Mouse (Mus musculus) liver, embryonic 14.5 days (tissue): ENCODE data around the gene Pacsin2. TPM values are rescaled to one million over a fixed set of nuclear protein-coding genes. Genes with fewer than 3 reads are reported as not detected.
"Not testable (repeated sequence)": the region's sequence is repeated elsewhere in the genome, so short reads cannot be mapped to it uniquely, and the experiment has no call there.

Experiments
- ATAC-seq: fragments of 200-750 bp; cut with Nextera tagmentation; 2 replicates; pipeline ENCODE4 v1.8.0; 2017; ENCODE audit warnings: moderate number of reproducible peaks, mild to moderate bottlenecking, moderate library complexity; ENCODE audit not compliant: insufficient read depth
- DNase-seq, 3 experiments: peaks; one replicate each; pipeline ENCODE4 v3.0.0-alpha.2; 2012 to 2013; ENCODE audit warnings: low read depth in 3 of 3, low spot score in 3 of 3
- H3K27ac ChIP-seq: fragments of 300-500 bp; sonication (generic); 2 replicates; pipeline ENCODE4 v1.5.1; 2014; ENCODE audit warnings: moderate library complexity, mild to moderate bottlenecking, control low read depth, inconsistent platforms
- H3K27me3 ChIP-seq: fragments of 300-500 bp; sonication (generic); 2 replicates; pipeline ENCODE4 v1.6.1; 2014; ENCODE audit warnings: mild to moderate bottlenecking, low read length, moderate library complexity; ENCODE audit not compliant: control insufficient read depth, insufficient read depth
- H3K36me3 ChIP-seq: fragments of 300-500 bp; sonication (generic); replicated peaks from 2 replicates; pipeline ENCODE4 v1.6.1; 2014; ENCODE audit warnings: low read depth; ENCODE audit not compliant: control insufficient read depth, insufficient read depth
- H3K4me1 ChIP-seq, 2 experiments: fragments of 200-500 bp in 1 of 2; fragments of 300-500 bp in 1 of 2; sonication (generic) in 1 of 2; replicated peaks; 2 replicates each; pipeline ENCODE4 v1.6.1; 2012 to 2014; ENCODE audit warnings: antibody characterized with exemption in 1 of 2, inconsistent platforms in 1 of 2, low read length in 1 of 2; ENCODE audit not compliant: control insufficient read depth in 2 of 2, insufficient read depth in 2 of 2
- H3K4me2 ChIP-seq: fragments of 300-500 bp; sonication (generic); 2 replicates; pipeline ENCODE4 v1.6.1; 2014; ENCODE audit warnings: low read depth, mild to moderate bottlenecking, control low read depth, moderate library complexity
- H3K4me3 ChIP-seq, 2 experiments: fragments of 200-500 bp in 1 of 2; fragments of 300-500 bp in 1 of 2; sonication (generic) in 1 of 2; 2 replicates each; pipeline ENCODE4 v1.5.1; 2012 to 2014; ENCODE audit warnings: low read depth in 2 of 2, low read length in 2 of 2, mild to moderate bottlenecking in 2 of 2, control low read depth in 1 of 2, inconsistent platforms in 1 of 2, moderate library complexity in 1 of 2; ENCODE audit not compliant: insufficient read depth in 1 of 2
- H3K9ac ChIP-seq: fragments of 300-500 bp; sonication (generic); replicated peaks from 2 replicates; pipeline ENCODE4 v1.6.1; 2014; ENCODE audit warnings: mild to moderate bottlenecking, control low read depth, moderate library complexity
- H3K9me3 ChIP-seq: fragments of 300-500 bp; sonication (generic); 2 replicates; pipeline ENCODE4 v1.6.1; 2016; ENCODE audit warnings: low read length, mixed read lengths; ENCODE audit not compliant: control insufficient read depth
- CTCF ChIP-seq: IDR thresholded peaks from 2 replicates; pipeline ENCODE4 v1.5.1; 2016; ENCODE audit warnings: antibody characterized with exemption, low read depth, control low read depth
- EP300 ChIP-seq: IDR thresholded peaks from 2 replicates; pipeline ENCODE4 v1.6.1; 2016; ENCODE audit warnings: antibody characterized with exemption, low read depth
- WGBS: fragments of 180-500 bp; shearing (Covaris S2); extraction: QIAGEN DNeasy Blood & Tissue Kit; methylation state at CpG from one replicate; pipeline ENCODE4 v1.1.7; 2014; ENCODE audit not compliant: insufficient replicate concordance; 5-methylcytosine and 5-hydroxymethylcytosine counted together
- polyA plus RNA-seq, 2 experiments: library from polyadenylated mRNA; depleted of rRNA in 1 of 2; stranded (reverse) in 1 of 2; unstranded in 1 of 2; fragments of >200 nt; fragmentation: Nextera tagmentation in 1 of 2; extraction: Ambion mirVana in 1 of 2; gene quantifications; 2 replicates each; pipeline versions ENCODE4 v1.2.1 to v1.2.3; 2012 to 2014

The Pacsin2 gene
- polyA plus RNA-seq, 2 experiments = 32.8 to 39.7 TPM

- peaks cover 21 to 26% of the 10 kb centered on the region in 2 experiments for H3K4me1 ChIP-seq
- not testable (repeated sequence) for H3K27ac ChIP-seq
These were observed 95.7 kb downstream of the Pacsin2 start for GRCm38 (mm10) chr15:83368702-83369101.

GRCm38 (mm10) chr15:83368261-83368660 lies 96.1 kb downstream of the Pacsin2 start:
- 75% methylated on average over 2 of the region's 2 CpGs for WGBS

More at GRCm38 (mm10) chr15:83368702-83369101, 95.7 kb downstream of the Pacsin2 start:
- not testable (repeated sequence) for H3K9ac ChIP-seq, DNase-seq, ATAC-seq, H3K4me3 ChIP-seq, H3K4me2 ChIP-seq, H3K27me3 ChIP-seq, H3K36me3 ChIP-seq, H3K9me3 ChIP-seq
- WGBS = 68% methylated on average over 4 of the region's 4 CpGs
- peak; percentile 17; the same call in 1 of the 2 replicates for TF ChIP-seq CTCF

GRCm38 (mm10) chr15:83366933-83367552 lies 97.4 kb downstream of the Pacsin2 start:
- H3K4me1 ChIP-seq = peaks cover 21 to 35% of the 10 kb centered on the region in 2 experiments
- no peaks in the 10 kb centered on the region for H3K27me3 ChIP-seq
- no peaks in the 10 kb centered on the region; the same call in 1 of the 2 replicates for H3K36me3 ChIP-seq
- no peaks in the 10 kb centered on the region for H3K9me3 ChIP-seq
- H3K9ac ChIP-seq = peak overlapping the region; percentile 32
- ATAC-seq (peak; percentile 81), DNase-seq (peak; percentile 72 to 78 (median 76))
- H3K4me2 ChIP-seq = peak overlapping the region; percentile 79
- WGBS = 16% methylated on average over 58 of the region's 58 CpGs
- TF ChIP-seq CTCF = no peak
- no peak for TF ChIP-seq EP300
- H3K4me3 ChIP-seq = peak overlapping the region; percentile 44 to 53
- no peak overlapping the region for H3K27ac ChIP-seq

More at GRCm38 (mm10) chr15:83368261-83368660, 96.1 kb downstream of the Pacsin2 start:
- DNase-seq = no peak
- Histone ChIP-seq H3K36me3 (no peaks in the 10 kb centered on the region; the same call in 1 of the 2 replicates), H3K9ac (no peak overlapping the region), H3K4me1 (peaks cover 21 to 30% of the 10 kb centered on the region in 2 experiments), H3K27me3 (no peaks in the 10 kb centered on the region), H3K9me3 (no peaks in the 10 kb centered on the region), H3K4me2 (no peak overlapping the region), H3K4me3 (no peak overlapping the region), H3K27ac (no peak overlapping the region)
- no peak for TF ChIP-seq CTCF
- no peak for TF ChIP-seq EP300
- ATAC-seq = no peak

GRCm38 (mm10) chr15:83365697-83366096 lies 98.7 kb downstream of the Pacsin2 start:
- TF ChIP-seq CTCF = peak; percentile 46
- TF ChIP-seq EP300 = no peak
- H3K27ac ChIP-seq = no peak overlapping the region
- H3K36me3 ChIP-seq = no peaks in the 10 kb centered on the region
- no peak overlapping the region for H3K4me3 ChIP-seq
- DNase-seq (no peak), ATAC-seq (no peak)
- no peaks in the 10 kb centered on the region for H3K9me3 ChIP-seq
- peaks cover 21 to 35% of the 10 kb centered on the region in 2 experiments for H3K4me1 ChIP-seq
- H3K9ac ChIP-seq = no peak overlapping the region
- no peaks in the 10 kb centered on the region for H3K27me3 ChIP-seq
- H3K4me2 ChIP-seq = peak overlapping the region; percentile 79; the same call in 1 of the 2 replicates

GRCm38 (mm10) chr15:83364194-83364593 lies 100.2 kb downstream of the Pacsin2 start:
- 17% methylated on average over 3 of the region's 3 CpGs for WGBS
- peaks cover 21 to 35% of the 10 kb centered on the region in 2 experiments for H3K4me1 ChIP-seq

GRCm38 (mm10) chr15:83362813-83363212 lies 101.6 kb downstream of the Pacsin2 start:
- H3K27me3 ChIP-seq, ATAC-seq, H3K4me3 ChIP-seq, H3K9me3 ChIP-seq, DNase-seq, H3K27ac ChIP-seq, H3K4me2 ChIP-seq, H3K36me3 ChIP-seq, H3K9ac ChIP-seq: not testable (repeated sequence)
- WGBS = 73% methylated on average over 1 of the region's 1 CpGs
- H3K4me1 ChIP-seq = peaks cover 21 to 35% of the 10 kb centered on the region in 2 experiments

More at GRCm38 (mm10) chr15:83364194-83364593, 100.2 kb downstream of the Pacsin2 start:
- ATAC-seq = peak; percentile 60
- no peak overlapping the region for H3K9ac ChIP-seq
- H3K27ac ChIP-seq = peak overlapping the region; percentile 45
- peak; percentile 67 for TF ChIP-seq EP300
- TF ChIP-seq CTCF = no peak
- no peaks in the 10 kb centered on the region for H3K36me3 ChIP-seq
- DNase-seq = peak in 1 of 3 experiments; percentile 36
- no peaks in the 10 kb centered on the region for H3K9me3 ChIP-seq
- no peak overlapping the region for H3K4me3 ChIP-seq
- no peak overlapping the region; the same call in 1 of the 2 replicates for H3K4me2 ChIP-seq
- no peaks in the 10 kb centered on the region for H3K27me3 ChIP-seq

GRCm38 (mm10) chr15:83360899-83361298 lies 103.5 kb downstream of the Pacsin2 start:
- H3K4me3 ChIP-seq, H3K27me3 ChIP-seq, ATAC-seq, DNase-seq, H3K9ac ChIP-seq, H3K4me2 ChIP-seq, H3K27ac ChIP-seq, H3K36me3 ChIP-seq, H3K9me3 ChIP-seq: not testable (repeated sequence)
- H3K4me1 ChIP-seq = peaks cover 12 to 24% of the 10 kb centered on the region in 2 experiments
- 63% methylated on average over 5 of the region's 5 CpGs for WGBS
